Mouse (Mus musculus) embryo, embryonic 11 days (tissue): Measurements from ENCODE around the gene Zscan4b.
"Not testable (repeated sequence)": the region's sequence is repeated elsewhere in the genome, so short reads cannot be mapped to it uniquely, and the experiment has no call there.

Experiments
- DNase-seq: peaks from one replicate; pipeline ENCODE4 v3.0.0-alpha.2; 2015

The Zscan4b gene

DNA sequence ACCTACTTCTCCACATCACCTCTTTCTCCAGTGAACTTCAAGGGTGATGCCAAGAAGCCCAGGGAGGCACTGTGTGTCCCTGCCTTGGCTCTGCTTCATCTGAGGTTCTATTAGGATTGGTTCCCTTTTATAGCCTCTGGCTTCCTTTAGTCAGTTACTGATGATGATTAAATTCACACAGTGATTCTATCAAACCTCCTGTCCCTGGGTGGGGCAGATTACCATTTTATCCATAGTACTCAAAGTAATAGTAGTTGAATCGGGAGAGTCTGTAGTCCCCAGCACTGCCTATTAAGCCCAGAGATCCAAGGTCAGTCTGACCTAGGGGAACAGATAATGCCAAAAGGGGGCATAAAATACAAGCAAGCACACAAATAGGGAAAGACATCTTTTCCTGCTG lies at the start of gene Zscan4b:
Gene Zscan4b (minus strand): TSS at position 101 of the 400 bp plus-strand sequence.
- not testable (repeated sequence) for DNase-seq
